Mouse (Mus musculus) Patski (cell line): ENCODE data around the gene Fam19a1. TPM values are rescaled to one million over a fixed set of nuclear protein-coding genes. Genes with fewer than 3 reads are reported as not detected.
"Not testable (repeated sequence)": the region's sequence is repeated elsewhere in the genome, so short reads cannot be mapped to it uniquely, and the experiment has no call there.

Source experiments
- ATAC-seq: fragments of 100-300 bp; one replicate; pipeline ENCODE4 v1.8.0; 2021
- CTCF ChIA-PET: fragments of 350-600 bp; sonication (Branson Sonifier 250); formaldehyde crosslinking; loops from one replicate; lab custom pipeline; 2022; ENCODE audit warnings: inconsistent platforms; lab: Charles Lee
- POLR2A ChIA-PET: fragments of 350-600 bp; sonication (Branson Sonifier 250); formaldehyde crosslinking; loops from one replicate; lab custom pipeline; 2022; ENCODE audit warnings: antibody characterized with exemption, inconsistent platforms; lab: Charles Lee
- DNase-seq: peaks from one replicate; pipeline ENCODE4 v3.0.0-alpha.2; 2011; ENCODE audit warnings: low read depth, low spot score
- H3K27me3 ChIP-seq: fragments of 371-371 bp; one replicate; pipeline ENCODE4 v1.5.1; 2021
- CTCF ChIP-seq: fragments of 100-300 bp; IDR thresholded peaks from one replicate; pipeline ENCODE4 v1.5.1; 2021
- in situ Hi-C: fragments of 300-500 bp; cut with MboI; formaldehyde crosslinking; loops from 3 replicates; pipeline ENCODE4 v1.11.1; 2018; ENCODE audit warnings: low pct_unique_long_range_greater_than_20kb, mixed read lengths
- polyA plus RNA-seq: library from polyadenylated mRNA; unstranded; gene quantifications from one replicate; pipeline ENCODE4 v1.2.3, GENCODE M21; 2021

Gene Fam19a1
- polyA plus RNA-seq, 1 experiment from 2014 or later: not detected

GRCm38 (mm10) chr6:96165818-96166379 is 52.9 kb downstream of the Fam19a1 start, which contains the start of gene 1700123L14Rik:
1700123L14Rik (minus strand) TSS chr6:96166243.
- TF ChIP-seq CTCF: no peak
- no peak for DNase-seq

GRCm38 (mm10) chr6:96167031-96167430 is 54.1 kb downstream of the Fam19a1 start:
- no peak for ATAC-seq
- POLR2A ChIA-PET: no interaction called here
- in situ Hi-C loops: no loop called here

More at GRCm38 (mm10) chr6:96165818-96166379, 52.9 kb downstream of the Fam19a1 start, which contains the start of gene 1700123L14Rik:
- no peaks in the 10 kb centered on the region for H3K27me3 ChIP-seq
- no peak for ATAC-seq
- ChIA-PET CTCF (no interaction called here), POLR2A (no interaction called here)
- in situ Hi-C loops: no loop called here

DNA sequence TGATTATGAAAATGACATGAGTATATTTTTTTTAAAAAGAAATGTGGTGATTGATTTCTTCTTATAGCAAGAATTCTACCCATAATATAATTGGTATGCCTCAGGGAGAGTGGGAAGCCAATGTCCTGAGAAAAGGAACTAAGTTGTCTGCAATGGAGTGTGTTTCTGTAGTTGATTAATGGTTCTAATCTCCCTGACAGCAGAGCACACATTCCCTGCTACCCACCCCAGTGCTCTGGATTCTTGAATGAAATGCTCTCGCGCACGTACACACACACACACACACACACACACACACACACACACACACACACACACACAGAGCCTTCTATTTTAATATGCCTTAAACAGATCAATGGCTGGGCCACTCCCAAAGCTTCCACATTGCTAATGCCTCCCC is 60.7 kb downstream of the Fam19a1 start:
- no peak for TF ChIP-seq CTCF
- ATAC-seq: no peak
- H3K27me3 ChIP-seq: peaks cover 5% of the 10 kb centered on the region
- DNase-seq: no peak
- CTCF ChIA-PET: no interaction called here
- POLR2A ChIA-PET: no interaction called here
- in situ Hi-C loops: no loop called here

More at GRCm38 (mm10) chr6:96167031-96167430, 54.1 kb downstream of the Fam19a1 start:
- H3K27me3 ChIP-seq: no peaks in the 10 kb centered on the region
- TF ChIP-seq CTCF: no peak
- CTCF ChIA-PET: no interaction called here
- no peak for DNase-seq

GRCm38 (mm10) chr6:96178530-96178929 is 65.6 kb downstream of the Fam19a1 start:
- peaks cover 5% of the 10 kb centered on the region for H3K27me3 ChIP-seq
- TF ChIP-seq CTCF: no peak
- ChIA-PET CTCF (no interaction called here), POLR2A (no interaction called here)
- no peak for ATAC-seq
- no peak for DNase-seq
- in situ Hi-C loops: no loop called here

DNA sequence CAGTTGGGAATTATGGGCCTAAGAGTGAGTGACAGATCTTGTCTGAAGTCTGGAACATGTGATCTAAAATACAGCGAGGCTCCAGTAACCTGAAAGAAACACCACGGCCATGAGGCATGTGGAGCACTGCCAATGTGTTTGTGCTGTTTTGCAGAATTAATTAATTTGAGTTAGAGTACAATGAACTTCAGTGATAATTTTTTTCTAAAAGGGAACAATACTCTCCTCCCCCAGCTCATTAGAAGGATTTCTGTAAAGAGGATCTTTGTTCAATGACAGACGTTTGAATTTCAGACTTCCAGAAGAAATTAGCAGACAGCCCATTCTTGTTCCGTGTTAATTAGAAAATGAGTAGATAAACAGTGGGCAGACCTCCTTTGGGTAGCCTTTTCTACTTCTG is 70.4 kb downstream of the Fam19a1 start:
- H3K27me3 ChIP-seq: no peaks in the 10 kb centered on the region
- in situ Hi-C loops: no loop called here
- ChIA-PET CTCF (no interaction called here), POLR2A (no interaction called here)
- DNase-seq (no peak), ATAC-seq (no peak)
- no peak for TF ChIP-seq CTCF

- ChIA-PET CTCF (no interaction called here), POLR2A (no interaction called here)
- DNase-seq (no peak), ATAC-seq (no peak)
- no peak for TF ChIP-seq CTCF
- in situ Hi-C loops: no loop called here
- H3K27me3 ChIP-seq: no peaks in the 10 kb centered on the region
Observed at GRCm38 (mm10) chr6:96186517-96186916, 73.6 kb downstream of the Fam19a1 start.

DNA sequence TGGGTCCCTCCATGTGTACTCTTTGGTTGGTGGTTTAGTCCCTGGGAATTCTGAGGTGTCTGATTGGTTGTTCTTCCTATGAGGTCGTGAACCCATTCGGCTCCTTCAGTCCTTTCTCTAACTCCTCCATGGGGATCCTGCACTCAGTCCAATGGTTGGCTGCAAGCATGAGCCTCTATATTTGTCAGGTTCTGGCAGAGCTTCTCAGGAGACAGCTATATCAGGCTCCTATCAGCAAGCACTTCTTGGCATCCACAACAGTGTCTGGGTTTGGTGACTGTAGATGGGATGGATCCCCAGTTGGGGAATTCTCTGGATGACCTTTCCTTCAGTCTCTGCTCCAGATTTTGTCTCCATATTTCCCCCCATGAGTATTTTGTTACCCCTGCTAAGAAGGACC is 86.0 kb downstream of the Fam19a1 start:
- CTCF ChIA-PET, in situ Hi-C loops, DNase-seq, H3K27me3 ChIP-seq, POLR2A ChIA-PET, ATAC-seq: not testable (repeated sequence)

- POLR2A ChIA-PET: interaction anchor here (0.7 kb wide), 1 partner anchor 150 kb away, joined by 4 read pairs; no protein-coding TSS in a partner anchor
- DNase-seq (no peak), ATAC-seq (no peak)
- TF ChIP-seq CTCF: no peak
- in situ Hi-C loops: no loop called here
- H3K27me3 ChIP-seq: no peaks in the 10 kb centered on the region
- CTCF ChIA-PET: no interaction called here
Observed at GRCm38 (mm10) chr6:96205395-96205794, 92.4 kb downstream of the Fam19a1 start.

GRCm38 (mm10) chr6:96234806-96235205 is 121.9 kb downstream of the Fam19a1 start:
- ATAC-seq: no peak
- ChIA-PET POLR2A (no interaction called here), CTCF (interaction anchor here (1.2 kb wide), 1 partner anchor 169 kb away, joined by 3 read pairs; no protein-coding TSS in a partner anchor)
- no peak for DNase-seq
- in situ Hi-C loops: no loop called here
- no peak for TF ChIP-seq CTCF
- no peaks in the 10 kb centered on the region for H3K27me3 ChIP-seq

DNA sequence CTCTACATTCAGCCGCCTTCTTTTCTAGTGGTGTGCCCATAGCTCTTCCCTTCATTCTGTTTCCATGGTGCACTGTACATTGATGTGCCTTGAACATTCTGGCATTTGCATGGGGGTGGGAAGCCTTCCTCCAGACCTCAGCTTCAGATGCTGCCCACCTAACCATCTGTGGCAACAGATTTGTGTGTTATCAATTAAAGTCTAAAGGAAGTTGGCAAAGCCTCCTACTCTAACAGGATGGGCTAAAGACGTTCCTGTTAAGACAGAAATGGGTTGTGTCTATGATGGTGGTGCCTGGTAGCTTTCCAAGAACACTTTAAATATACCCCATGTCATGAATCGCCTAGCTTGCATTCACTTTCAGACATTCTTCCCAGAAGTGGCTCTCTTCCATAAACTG is 131.4 kb downstream of the Fam19a1 start:
- H3K27me3 ChIP-seq: no peaks in the 10 kb centered on the region
- in situ Hi-C loops: no loop called here
- ATAC-seq (no peak), DNase-seq (no peak)
- ChIA-PET CTCF (no interaction called here), POLR2A (interaction anchor here (0.8 kb wide), 1 partner anchor 25 kb away, joined by 7 read pairs; no protein-coding TSS in a partner anchor)
- no peak for TF ChIP-seq CTCF

DNA sequence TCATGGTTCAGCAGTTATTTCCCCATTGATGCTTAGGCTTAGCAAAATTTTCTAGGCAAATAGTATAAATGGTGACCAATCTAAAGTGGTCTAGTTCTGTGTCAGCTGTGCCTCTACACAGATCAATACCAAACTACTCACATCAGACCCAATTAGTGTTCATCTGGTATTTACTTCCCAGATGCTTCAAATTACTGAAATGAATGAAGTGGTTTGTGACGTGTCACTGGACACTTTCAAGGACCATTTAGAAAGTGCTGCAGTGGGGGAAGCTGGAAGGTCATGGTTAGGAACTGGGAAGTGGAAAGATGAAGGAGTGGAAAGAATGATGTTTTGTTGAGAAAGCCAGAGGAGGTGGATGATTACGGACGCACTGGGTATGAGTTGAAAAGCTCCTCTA is 139.0 kb downstream of the Fam19a1 start:
- ATAC-seq (no peak), DNase-seq (no peak)
- ChIA-PET POLR2A (no interaction called here), CTCF (no interaction called here)
- no peaks in the 10 kb centered on the region for H3K27me3 ChIP-seq
- no peak for TF ChIP-seq CTCF
- in situ Hi-C loops: no loop called here

GRCm38 (mm10) chr6:96254815-96255214 is 141.9 kb downstream of the Fam19a1 start:
- ATAC-seq (no peak), DNase-seq (no peak)
- in situ Hi-C loops: no loop called here
- TF ChIP-seq CTCF: no peak
- H3K27me3 ChIP-seq: no peaks in the 10 kb centered on the region
- CTCF ChIA-PET: no interaction called here
- POLR2A ChIA-PET: no interaction called here
